Mouse (Mus musculus) kidney, postnatal 0 days (tissue): Measurements from ENCODE around the gene Gpc5. TPM values are rescaled to one million over a fixed set of nuclear protein-coding genes. Genes with fewer than 3 reads are reported as not detected.

Experiments used
- ATAC-seq: fragments of 200-750 bp; cut with Nextera tagmentation; replicated peaks from 2 replicates; pipeline ENCODE4 v1.8.0; 2017; ENCODE audit warnings: low read depth, moderate number of reproducible peaks, moderate TSS enrichment, moderate library complexity; ENCODE audit not compliant: low FRiP score
- DNase-seq: peaks from one replicate; pipeline ENCODE4 v3.0.0-alpha.2; 2016; ENCODE audit warnings: low spot score
- H3K27ac ChIP-seq: fragments of 300-500 bp; sonication (generic); 2 replicates; pipeline ENCODE4 v1.5.1; 2014; ENCODE audit warnings: mild to moderate bottlenecking
- H3K27me3 ChIP-seq: fragments of 300-500 bp; sonication (generic); 2 replicates; pipeline ENCODE4 v1.6.1; 2014; ENCODE audit warnings: low read length, mixed read lengths; ENCODE audit not compliant: insufficient read depth
- H3K36me3 ChIP-seq: fragments of 300-500 bp; sonication (generic); 2 replicates; pipeline ENCODE4 v1.6.1; 2014; ENCODE audit warnings: low read length, mixed read lengths; ENCODE audit not compliant: insufficient read depth
- H3K4me1 ChIP-seq: fragments of 300-500 bp; sonication (generic); replicated peaks from 2 replicates; pipeline ENCODE4 v1.6.1; 2014; ENCODE audit warnings: antibody characterized with exemption, low read length, mixed read lengths; ENCODE audit not compliant: insufficient read depth
- H3K4me2 ChIP-seq: fragments of 300-500 bp; sonication (generic); 2 replicates; pipeline ENCODE4 v1.6.1; 2014; ENCODE audit warnings: mild to moderate bottlenecking, low read length, moderate library complexity, mixed read lengths
- H3K4me3 ChIP-seq: fragments of 300-500 bp; sonication (generic); replicated peaks from 2 replicates; pipeline ENCODE4 v1.5.1; 2014; ENCODE audit warnings: low read depth, low read length
- H3K9ac ChIP-seq: fragments of 300-500 bp; sonication (generic); 2 replicates; pipeline ENCODE4 v1.6.1; 2014; ENCODE audit warnings: low read depth, low read length
- H3K9me3 ChIP-seq: fragments of 300-500 bp; sonication (generic); replicated peaks from 2 replicates; pipeline ENCODE4 v1.6.1; 2016; ENCODE audit warnings: low read length, inconsistent platforms, mixed read lengths
- CTCF ChIP-seq: IDR thresholded peaks from 2 replicates; pipeline ENCODE4 v1.5.1; 2016; ENCODE audit warnings: antibody characterized with exemption, low read depth, mild to moderate bottlenecking, moderate library complexity
- WGBS: fragments of 180-500 bp; shearing (Covaris S2); extraction: QIAGEN DNeasy Blood & Tissue Kit; methylation state at CpG from one replicate; pipeline ENCODE4 v1.1.7; 2014; 5-methylcytosine and 5-hydroxymethylcytosine counted together
- polyA plus RNA-seq: library from polyadenylated mRNA; unstranded; fragments of >200 nt; fragmentation: Nextera tagmentation; extraction: Ambion mirVana; gene quantifications from 2 replicates; pipeline ENCODE4 v1.2.1, GENCODE M21; 2015

Gpc5 gene
- polyA plus RNA-seq, 1 experiment from 2014 or later, result 18.5 TPM

- Histone ChIP-seq H3K9me3 (no peaks in the 10 kb centered on the region), H3K4me3 (no peak overlapping the region), H3K36me3 (no peaks in the 10 kb centered on the region), H3K4me1 (no peaks in the 10 kb centered on the region), H3K27ac (no peak overlapping the region), H3K4me2 (no peak overlapping the region), H3K27me3 (no peaks in the 10 kb centered on the region), H3K9ac (no peak overlapping the region)
- peak; percentile 7 for DNase-seq
- no peak for ATAC-seq
- TF ChIP-seq CTCF, result peak; percentile 45; the same call in 1 of the 2 replicates
- 14% methylated on average over 1 of the region's 1 CpGs for WGBS
These were observed 279.1 kb downstream of the Gpc5 start for GRCm38 (mm10) chr14:115371131-115371530.

GRCm38 (mm10) chr14:115391831-115392230 is 299.8 kb downstream of the Gpc5 start:
- no peak overlapping the region for H3K4me2 ChIP-seq
- no peaks in the 10 kb centered on the region for H3K36me3 ChIP-seq
- no peak overlapping the region for H3K27ac ChIP-seq
- no peak overlapping the region for H3K9ac ChIP-seq
- DNase-seq, result no peak
- H3K27me3 ChIP-seq, result no peaks in the 10 kb centered on the region
- no peak for TF ChIP-seq CTCF
- H3K9me3 ChIP-seq, result no peaks in the 10 kb centered on the region
- H3K4me3 ChIP-seq, result no peak overlapping the region
- H3K4me1 ChIP-seq, result no peaks in the 10 kb centered on the region
- ATAC-seq, result no peak
- WGBS, result 72% methylated on average over 3 of the region's 3 CpGs

- no peak overlapping the region for H3K9ac ChIP-seq
- H3K4me2 ChIP-seq, result no peak overlapping the region
- ATAC-seq (0 out of 2 replicates have a peak, but pooled peaks have one; percentile 43), DNase-seq (peak; percentile 68)
- WGBS, result 48% methylated on average over 14 of the region's 14 CpGs
- H3K27me3 ChIP-seq, result no peaks in the 10 kb centered on the region
- no peaks in the 10 kb centered on the region for H3K36me3 ChIP-seq
- H3K27ac ChIP-seq, result no peak overlapping the region
- no peak overlapping the region for H3K4me3 ChIP-seq
- H3K9me3 ChIP-seq, result no peaks in the 10 kb centered on the region
- peak; percentile 78 for TF ChIP-seq CTCF
- H3K4me1 ChIP-seq, result no peaks in the 10 kb centered on the region
These were observed 301.0 kb downstream of the Gpc5 start for GRCm38 (mm10) chr14:115392894-115393524.

- no peak for DNase-seq
- Histone ChIP-seq H3K4me2 (no peak overlapping the region), H3K4me1 (no peaks in the 10 kb centered on the region), H3K9ac (no peak overlapping the region), H3K36me3 (no peaks in the 10 kb centered on the region), H3K9me3 (no peaks in the 10 kb centered on the region), H3K27me3 (no peaks in the 10 kb centered on the region), H3K27ac (no peak overlapping the region), H3K4me3 (no peak overlapping the region)
- 62% methylated on average over 5 of the region's 5 CpGs for whole genome bisulfite sequencing
- no peak for TF ChIP-seq CTCF
- ATAC-seq, result no peak
These were observed 314.6 kb downstream of the Gpc5 start for GRCm38 (mm10) chr14:115406596-115406995.

GRCm38 (mm10) chr14:115407309-115407930 is 315.4 kb downstream of the Gpc5 start:
- Histone ChIP-seq H3K9me3 (no peaks in the 10 kb centered on the region), H3K4me1 (no peaks in the 10 kb centered on the region), H3K9ac (no peak overlapping the region), H3K27me3 (no peaks in the 10 kb centered on the region), H3K4me2 (no peak overlapping the region), H3K36me3 (no peaks in the 10 kb centered on the region), H3K4me3 (no peak overlapping the region), H3K27ac (no peak overlapping the region)
- TF ChIP-seq CTCF, result no peak
- no peak for ATAC-seq
- 32% methylated on average over 2 of the region's 2 CpGs for WGBS
- no peak for DNase-seq

- Histone ChIP-seq H3K4me1 (no peaks in the 10 kb centered on the region), H3K9ac (no peak overlapping the region), H3K4me2 (no peak overlapping the region), H3K27ac (no peak overlapping the region), H3K27me3 (no peaks in the 10 kb centered on the region), H3K9me3 (no peaks in the 10 kb centered on the region), H3K4me3 (no peak overlapping the region), H3K36me3 (no peaks in the 10 kb centered on the region)
- TF ChIP-seq CTCF, result no peak
- ATAC-seq, result no peak
- 60% methylated on average over 1 of the region's 1 CpGs for WGBS
- DNase-seq, result no peak
These were observed 318.9 kb downstream of the Gpc5 start for GRCm38 (mm10) chr14:115410881-115411280.
